Mouse (Mus musculus) lung, postnatal 0 days (tissue): Measurements from ENCODE around the gene Slc11a2.

ENCODE experiments used
- CTCF ChIP-seq: IDR thresholded peaks from 2 replicates; pipeline ENCODE4 v1.5.1; 2016; ENCODE audit warnings: antibody characterized with exemption, mild to moderate bottlenecking
- EP300 ChIP-seq: IDR thresholded peaks from 2 replicates; pipeline ENCODE4 v1.6.1; 2016; ENCODE audit warnings: antibody characterized with exemption, mild to moderate bottlenecking, control low read depth

- TF ChIP-seq CTCF, result no peak
- TF ChIP-seq EP300, result no peak
These were observed 26.4 kb upstream of the Slc11a2 start for GRCm38 (mm10) chr15:100451245-100451644.
